Mouse (Mus musculus) embryonic fibroblast, embryonic 13.5 days (primary cell): ENCODE data around the gene Ube2l6.

Experiments used
- CTCF ChIP-seq: IDR thresholded peaks from 2 replicates; pipeline ENCODE4 v1.5.1; 2011; ENCODE audit warnings: mild to moderate bottlenecking, control low read depth, low read length, moderate library complexity, borderline replicate concordance; ENCODE audit not compliant: insufficient read depth
- POLR2A ChIP-seq: IDR thresholded peaks from 2 replicates; pipeline ENCODE4 v1.6.1; 2011; ENCODE audit warnings: low read depth, mild to moderate bottlenecking, control low read depth, low read length, moderate library complexity

DNA sequence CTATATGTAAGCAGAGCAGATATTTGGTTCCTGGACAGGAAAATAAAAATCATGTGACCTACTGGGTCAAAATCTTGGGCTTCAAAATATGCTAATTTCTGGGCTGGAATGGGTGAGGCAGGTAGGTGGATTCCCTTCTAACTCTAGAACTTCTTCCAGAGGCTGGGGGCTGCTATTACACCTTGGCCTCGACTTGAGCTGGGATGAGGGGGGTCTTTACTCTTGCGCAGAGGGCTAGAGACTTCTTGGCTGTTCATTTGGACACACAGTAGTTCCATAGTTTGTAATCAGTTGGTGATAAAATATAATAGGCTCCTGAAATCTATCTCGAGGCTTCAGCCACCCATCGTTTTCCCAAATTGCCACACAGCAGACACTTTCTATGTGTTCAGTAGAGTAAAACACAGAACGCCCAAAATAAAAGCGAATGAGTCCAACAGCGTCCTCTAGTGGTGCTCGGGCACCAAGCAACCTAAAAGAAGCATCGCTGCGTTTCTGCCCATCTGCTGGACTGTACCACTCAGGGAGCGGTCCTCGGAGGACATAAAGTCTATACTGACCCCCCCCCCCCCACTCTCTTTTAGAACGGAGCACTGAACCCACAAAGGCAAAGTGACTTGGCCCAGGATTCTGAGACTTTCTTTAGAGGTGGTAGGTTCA is 665 bp upstream of the Ube2l6 start:
- TF ChIP-seq CTCF (peak; percentile 70; the same call in 1 of the 2 replicates), POLR2A (no peak)
